Mouse (Mus musculus) hindbrain, embryonic 12.5 days (tissue): ENCODE results near the gene Cgnl1. TPM values are rescaled to one million over a fixed set of nuclear protein-coding genes. Genes with fewer than 3 reads are reported as not detected.

Experiments
- ATAC-seq: fragments of 200-750 bp; cut with Nextera tagmentation; 2 replicates; pipeline ENCODE4 v1.8.0; 2017; ENCODE audit warnings: moderate TSS enrichment; ENCODE audit not compliant: low FRiP score
- H3K27ac ChIP-seq: fragments of 300-500 bp; sonication (generic); 2 replicates; pipeline ENCODE4 v1.5.1; 2016; ENCODE audit warnings: mild to moderate bottlenecking
- H3K27me3 ChIP-seq: fragments of 300-500 bp; sonication (generic); 2 replicates; pipeline ENCODE4 v1.6.1; 2016; ENCODE audit warnings: mild to moderate bottlenecking
- H3K36me3 ChIP-seq: fragments of 300-500 bp; sonication (generic); 2 replicates; pipeline ENCODE4 v1.6.1; 2016; ENCODE audit warnings: mild to moderate bottlenecking
- H3K4me1 ChIP-seq: fragments of 300-500 bp; sonication (generic); 2 replicates; pipeline ENCODE4 v1.6.1; 2016
- H3K4me2 ChIP-seq: fragments of 300-500 bp; sonication (generic); replicated peaks from 2 replicates; pipeline ENCODE4 v1.6.1; 2016; ENCODE audit warnings: mild to moderate bottlenecking
- H3K4me3 ChIP-seq: fragments of 300-500 bp; sonication (generic); 2 replicates; pipeline ENCODE4 v1.5.1; 2016; ENCODE audit warnings: mild to moderate bottlenecking
- H3K9ac ChIP-seq: fragments of 300-500 bp; sonication (generic); 2 replicates; pipeline ENCODE4 v1.6.1; 2016; ENCODE audit warnings: mild to moderate bottlenecking, moderate library complexity
- H3K9me3 ChIP-seq: fragments of 300-500 bp; sonication (generic); replicated peaks from 2 replicates; pipeline ENCODE4 v1.6.1; 2016; ENCODE audit warnings: mild to moderate bottlenecking
- WGBS: fragments of 180-500 bp; shearing (Covaris S2); methylation state at CpG from one replicate; pipeline ENCODE4 v1.1.7; 2016; 5-methylcytosine and 5-hydroxymethylcytosine counted together
- polyA plus RNA-seq: library from polyadenylated mRNA; unstranded; fragments of >200 nt; fragmentation: Nextera tagmentation; extraction: Ambion mirVana; gene quantifications from 2 replicates; pipeline ENCODE4 v1.2.1, GENCODE M21; 2016

The Cgnl1 gene
- polyA plus RNA-seq, 1 experiment from 2014 or later, result 7.1 TPM

DNA sequence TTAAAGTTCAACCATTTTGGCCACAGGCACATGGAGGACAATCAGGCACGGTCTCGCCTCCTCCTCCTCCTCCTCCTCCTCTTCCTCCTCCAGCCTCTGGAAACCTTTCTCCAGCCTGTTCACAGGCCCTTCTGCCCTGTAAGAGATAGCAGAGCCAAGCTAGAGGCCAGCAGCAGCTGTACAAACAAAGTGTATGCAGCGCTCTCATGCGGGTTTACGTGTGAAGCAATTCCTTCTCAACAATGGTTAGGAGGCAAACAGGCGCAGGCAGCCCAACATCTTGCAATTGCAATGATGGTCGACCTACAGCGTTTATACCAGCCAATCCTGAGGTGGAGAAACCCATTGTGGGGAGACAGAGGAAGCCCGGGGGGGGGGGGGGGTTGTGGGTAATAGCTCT lies 110.9 kb downstream of the Cgnl1 start:
- peaks cover 12% of the 10 kb centered on the region for H3K4me1 ChIP-seq
- H3K9me3 ChIP-seq, result no peaks in the 10 kb centered on the region; the same call in 1 of the 2 replicates
- no peak overlapping the region for H3K4me2 ChIP-seq
- 58% methylated on average over 9 of the region's 9 CpGs for WGBS
- no peaks in the 10 kb centered on the region for H3K36me3 ChIP-seq
- H3K27ac ChIP-seq, result no peak overlapping the region
- H3K27me3 ChIP-seq, result no peaks in the 10 kb centered on the region
- no peak overlapping the region for H3K9ac ChIP-seq
- ATAC-seq, result no peak
- no peak overlapping the region for H3K4me3 ChIP-seq

- H3K4me3 ChIP-seq, result no peak overlapping the region
- WGBS, result 47% methylated on average over 5 of the region's 5 CpGs
- no peaks in the 10 kb centered on the region for H3K27me3 ChIP-seq
- peaks cover 12% of the 10 kb centered on the region for H3K4me1 ChIP-seq
- no peak for ATAC-seq
- H3K36me3 ChIP-seq, result no peaks in the 10 kb centered on the region
- H3K9ac ChIP-seq, result no peak overlapping the region
- H3K4me2 ChIP-seq, result no peak overlapping the region
- no peaks in the 10 kb centered on the region; the same call in 1 of the 2 replicates for H3K9me3 ChIP-seq
- H3K27ac ChIP-seq, result no peak overlapping the region
These were observed 111.7 kb downstream of the Cgnl1 start for GRCm38 (mm10) chr9:71659681-71660080.

DNA sequence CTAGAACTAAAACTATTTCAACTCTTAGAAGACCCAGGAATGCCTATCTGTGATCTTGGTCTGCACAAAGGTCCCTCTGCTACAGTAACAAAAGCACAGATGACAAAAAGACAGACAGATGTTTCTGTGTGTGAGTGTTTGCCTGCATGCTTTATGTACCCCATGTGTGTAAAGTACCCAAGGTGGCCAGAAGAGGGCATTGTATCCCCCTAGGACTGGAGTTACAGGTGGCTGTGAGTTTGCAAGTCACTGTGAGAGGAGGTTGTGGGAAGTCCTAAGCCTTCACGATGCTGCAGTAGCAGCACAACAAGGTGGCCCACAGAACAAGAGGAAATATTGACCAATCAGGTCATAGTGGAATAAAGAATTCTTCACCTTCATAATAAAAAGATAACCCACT lies 114.2 kb downstream of the Cgnl1 start:
- Histone ChIP-seq H3K4me3 (no peak overlapping the region), H3K4me2 (no peak overlapping the region), H3K27ac (no peak overlapping the region), H3K9ac (no peak overlapping the region), H3K36me3 (no peaks in the 10 kb centered on the region), H3K27me3 (no peaks in the 10 kb centered on the region), H3K9me3 (no peaks in the 10 kb centered on the region; the same call in 1 of the 2 replicates), H3K4me1 (peaks cover 9% of the 10 kb centered on the region)
- ATAC-seq, result no peak
- WGBS, result 96% methylated on average over 1 of the region's 1 CpGs

DNA sequence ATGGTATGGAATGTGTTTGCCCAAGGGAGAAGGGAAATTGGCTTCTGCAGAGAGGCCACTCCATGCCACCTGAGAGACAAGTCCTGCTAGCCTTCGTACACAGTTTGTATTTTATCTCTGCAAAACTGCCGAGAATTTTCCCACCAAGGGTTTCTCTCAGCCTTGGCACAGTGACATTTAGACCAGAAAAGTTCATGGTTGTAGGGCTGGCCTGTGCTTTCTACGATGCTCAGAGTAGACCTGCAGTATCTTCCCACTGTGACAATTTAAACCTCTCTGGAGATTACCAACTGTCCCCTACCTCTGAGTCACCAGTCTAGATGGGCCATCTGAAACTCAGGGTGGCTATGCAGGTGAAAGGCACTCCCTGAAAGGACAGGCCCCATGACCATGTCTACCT lies 116.5 kb downstream of the Cgnl1 start:
- Histone ChIP-seq H3K4me2 (no peak overlapping the region), H3K27ac (no peak overlapping the region), H3K4me3 (no peak overlapping the region), H3K9me3 (no peaks in the 10 kb centered on the region; the same call in 1 of the 2 replicates), H3K9ac (no peak overlapping the region), H3K36me3 (no peaks in the 10 kb centered on the region), H3K4me1 (peaks cover 3% of the 10 kb centered on the region; the same call in 1 of the 2 replicates), H3K27me3 (no peaks in the 10 kb centered on the region)
- WGBS, result 83% methylated on average over 3 of the region's 3 CpGs
- no peak for ATAC-seq

DNA sequence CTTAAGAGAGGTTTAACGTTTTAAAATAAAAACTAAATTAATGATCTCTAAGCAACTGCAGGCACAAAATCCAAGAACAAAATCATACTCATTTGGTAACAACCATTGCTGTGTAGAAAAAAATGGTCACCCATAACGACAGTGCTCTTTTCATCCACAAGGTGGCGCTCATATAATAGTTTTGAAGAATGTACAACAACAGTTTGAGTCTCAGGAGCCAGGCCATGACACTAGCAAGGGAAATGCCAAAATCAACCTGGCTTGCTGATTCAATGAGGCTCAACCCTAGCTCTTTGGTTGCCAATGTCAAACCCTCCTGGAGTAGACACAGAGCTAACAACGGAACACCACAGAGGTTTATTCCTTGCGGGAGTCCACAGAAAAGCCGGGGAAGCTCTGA lies 125.3 kb downstream of the Cgnl1 start:
- H3K27ac ChIP-seq, result no peak overlapping the region
- no peaks in the 10 kb centered on the region for H3K9me3 ChIP-seq
- no peak overlapping the region for H3K9ac ChIP-seq
- H3K4me3 ChIP-seq, result no peak overlapping the region
- no peak for ATAC-seq
- H3K4me2 ChIP-seq, result no peak overlapping the region
- H3K4me1 ChIP-seq, result no peaks in the 10 kb centered on the region
- H3K27me3 ChIP-seq, result no peaks in the 10 kb centered on the region
- H3K36me3 ChIP-seq, result no peaks in the 10 kb centered on the region
- WGBS, result 38% methylated on average over 6 of the region's 6 CpGs

DNA sequence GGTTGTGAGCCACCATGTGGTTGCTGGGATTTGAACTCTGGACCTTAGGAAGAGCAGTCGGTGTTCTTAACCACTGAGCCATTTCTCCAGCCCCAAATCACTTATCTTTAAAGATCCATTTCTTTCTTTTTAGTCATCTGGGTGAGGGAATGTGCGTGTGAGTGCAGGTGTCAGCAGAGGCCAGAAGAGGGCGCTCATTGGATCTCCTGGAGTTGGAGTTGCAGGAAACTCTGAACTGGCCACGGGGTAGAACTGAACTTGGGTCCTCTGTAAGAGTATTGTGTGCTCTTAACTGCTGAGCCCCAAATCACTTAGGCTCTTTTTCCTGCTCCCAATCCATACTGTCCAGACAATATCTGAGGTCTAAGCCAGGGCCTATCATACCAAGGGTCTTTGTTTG lies 127.8 kb downstream of the Cgnl1 start:
- no peak overlapping the region for H3K4me3 ChIP-seq
- WGBS, result 95% methylated on average over 4 of the region's 4 CpGs
- H3K4me1 ChIP-seq, result no peaks in the 10 kb centered on the region
- H3K9me3 ChIP-seq, result no peaks in the 10 kb centered on the region
- ATAC-seq, result no peak
- H3K36me3 ChIP-seq, result no peaks in the 10 kb centered on the region
- no peak overlapping the region for H3K27ac ChIP-seq
- H3K4me2 ChIP-seq, result no peak overlapping the region
- no peaks in the 10 kb centered on the region for H3K27me3 ChIP-seq
- H3K9ac ChIP-seq, result no peak overlapping the region

GRCm38 (mm10) chr9:71642270-71642669 lies 129.1 kb downstream of the Cgnl1 start:
- no peak overlapping the region for H3K9ac ChIP-seq
- 92% methylated on average over 3 of the region's 3 CpGs for WGBS
- H3K27me3 ChIP-seq, result no peaks in the 10 kb centered on the region
- no peak overlapping the region for H3K27ac ChIP-seq
- no peaks in the 10 kb centered on the region for H3K4me1 ChIP-seq
- no peak overlapping the region for H3K4me3 ChIP-seq
- H3K9me3 ChIP-seq, result no peaks in the 10 kb centered on the region
- no peaks in the 10 kb centered on the region for H3K36me3 ChIP-seq
- no peak overlapping the region for H3K4me2 ChIP-seq
- ATAC-seq, result no peak

DNA sequence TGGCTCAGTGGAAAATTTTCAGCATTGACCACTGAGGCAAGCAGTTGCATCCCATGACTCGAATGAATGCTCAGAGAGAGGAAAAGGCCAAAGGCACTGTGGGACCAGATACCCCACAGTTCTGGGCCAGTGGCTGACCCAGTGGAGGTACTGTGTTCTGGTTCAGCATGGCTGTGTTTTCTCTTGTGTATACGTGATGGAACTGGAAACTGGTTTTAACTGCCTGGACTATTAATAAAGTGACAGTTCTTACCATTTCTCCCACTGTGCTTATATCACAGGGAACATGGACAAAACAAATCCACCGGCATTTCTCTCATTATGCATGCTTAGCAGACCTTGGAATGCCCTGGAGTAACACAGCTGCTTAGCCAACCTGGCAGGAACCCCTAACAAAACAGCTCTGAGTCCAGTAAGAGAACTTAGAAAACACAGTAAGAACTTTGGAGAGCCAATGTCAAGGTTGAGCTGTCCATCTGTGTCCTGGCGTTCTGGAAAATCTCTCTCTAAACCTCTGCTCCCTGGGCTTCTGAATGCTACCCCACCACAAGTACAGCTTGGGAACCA lies 131.0 kb downstream of the Cgnl1 start:
- Histone ChIP-seq H3K27me3 (no peaks in the 10 kb centered on the region), H3K9ac (no peak overlapping the region), H3K4me2 (no peak overlapping the region), H3K27ac (no peak overlapping the region), H3K4me1 (peaks cover 11% of the 10 kb centered on the region), H3K36me3 (no peaks in the 10 kb centered on the region), H3K9me3 (no peaks in the 10 kb centered on the region), H3K4me3 (no peak overlapping the region)
- ATAC-seq, result no peak
- 81% methylated on average over 4 of the region's 4 CpGs for WGBS

- ATAC-seq, result no peak
- H3K36me3 ChIP-seq, result no peaks in the 10 kb centered on the region
- WGBS, result 69% methylated on average over 11 of the region's 11 CpGs
- no peaks in the 10 kb centered on the region for H3K27me3 ChIP-seq
- no peaks in the 10 kb centered on the region for H3K9me3 ChIP-seq
- H3K4me1 ChIP-seq, result peaks cover 11% of the 10 kb centered on the region
- H3K4me2 ChIP-seq, result no peak overlapping the region
- H3K4me3 ChIP-seq, result no peak overlapping the region
- H3K9ac ChIP-seq, result no peak overlapping the region
- H3K27ac ChIP-seq, result no peak overlapping the region
These were observed 133.2 kb downstream of the Cgnl1 start for GRCm38 (mm10) chr9:71638198-71638597.

GRCm38 (mm10) chr9:71636854-71637253 lies 134.5 kb downstream of the Cgnl1 start:
- ATAC-seq, result no peak
- Histone ChIP-seq H3K36me3 (no peaks in the 10 kb centered on the region), H3K4me2 (no peak overlapping the region), H3K27me3 (no peaks in the 10 kb centered on the region), H3K9ac (no peak overlapping the region), H3K4me3 (no peak overlapping the region), H3K9me3 (no peaks in the 10 kb centered on the region), H3K27ac (no peak overlapping the region), H3K4me1 (peaks cover 11% of the 10 kb centered on the region)
- WGBS, result 77% methylated on average over 1 of the region's 1 CpGs

DNA sequence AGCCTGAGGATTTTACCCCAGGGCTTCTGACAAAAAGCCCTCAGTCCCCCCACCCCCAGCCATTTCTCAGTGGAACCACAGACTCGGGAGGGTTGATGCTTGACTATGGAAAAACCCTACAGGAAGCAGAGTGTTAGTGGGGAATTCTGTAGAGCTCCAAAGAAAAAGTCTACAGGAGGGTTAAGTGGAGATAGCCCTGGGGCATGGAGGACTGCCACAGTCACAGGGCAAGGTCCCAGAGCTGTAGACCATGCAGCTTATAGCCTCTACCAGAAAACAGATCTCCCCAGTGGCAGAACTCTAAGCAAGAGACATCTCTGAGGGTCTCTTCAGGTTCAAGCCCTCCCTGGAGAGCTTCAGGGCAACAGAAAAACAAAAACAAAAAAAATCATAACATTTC lies 135.8 kb downstream of the Cgnl1 start:
- Histone ChIP-seq H3K4me3 (no peak overlapping the region), H3K27ac (no peak overlapping the region), H3K4me1 (peaks cover 11% of the 10 kb centered on the region), H3K36me3 (no peaks in the 10 kb centered on the region), H3K9ac (no peak overlapping the region), H3K4me2 (no peak overlapping the region), H3K27me3 (no peaks in the 10 kb centered on the region), H3K9me3 (no peaks in the 10 kb centered on the region)
- 75% methylated on average over 1 of the region's 1 CpGs for WGBS
- ATAC-seq, result no peak

DNA sequence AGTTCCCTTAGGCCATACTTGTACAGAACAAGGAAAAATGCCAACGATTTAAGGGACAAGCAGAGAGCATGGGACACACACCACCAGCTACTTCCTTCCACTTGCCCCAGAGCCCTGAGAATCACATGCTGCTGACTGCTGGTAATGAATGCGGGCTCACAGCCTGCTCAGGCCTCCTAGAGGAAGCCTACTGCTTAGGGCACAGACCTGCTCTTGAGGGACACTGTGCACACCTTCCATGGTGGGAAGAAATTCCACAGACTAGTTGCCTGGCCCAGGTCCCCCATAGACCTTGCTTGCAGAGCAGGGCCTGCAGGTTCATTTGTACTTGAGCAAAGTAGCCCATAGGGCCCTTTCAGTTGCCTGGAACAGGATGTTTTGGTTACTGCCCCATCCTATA lies 136.5 kb downstream of the Cgnl1 start:
- 91% methylated on average over 2 of the region's 2 CpGs for WGBS
- no peak overlapping the region for H3K27ac ChIP-seq
- H3K9ac ChIP-seq, result no peak overlapping the region
- H3K27me3 ChIP-seq, result no peaks in the 10 kb centered on the region
- H3K36me3 ChIP-seq, result no peaks in the 10 kb centered on the region
- peaks cover 11% of the 10 kb centered on the region for H3K4me1 ChIP-seq
- no peak overlapping the region for H3K4me3 ChIP-seq
- no peaks in the 10 kb centered on the region for H3K9me3 ChIP-seq
- no peak for ATAC-seq
- H3K4me2 ChIP-seq, result no peak overlapping the region

DNA sequence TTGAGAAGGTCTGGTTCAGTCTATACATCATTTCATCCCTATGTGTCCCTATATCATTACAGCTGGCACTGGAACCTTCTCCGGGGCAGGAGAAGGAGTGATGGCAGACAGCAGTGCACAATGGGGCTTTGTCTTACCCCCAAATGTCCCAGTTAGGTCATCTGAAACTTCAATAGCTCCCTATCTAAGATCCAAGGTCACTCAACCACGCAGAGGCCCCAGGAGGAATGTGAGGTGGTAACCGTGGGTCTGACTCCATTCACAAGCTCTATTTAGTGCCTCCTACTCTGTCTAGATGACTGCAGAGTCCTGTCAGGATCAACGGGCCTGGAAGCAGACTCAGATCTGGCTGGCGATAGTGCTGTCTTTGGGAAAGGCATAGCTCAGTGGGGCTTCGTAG lies 142.5 kb downstream of the Cgnl1 start:
- no peaks in the 10 kb centered on the region for H3K9me3 ChIP-seq
- H3K4me1 ChIP-seq, result peaks cover 5% of the 10 kb centered on the region; the same call in 1 of the 2 replicates
- H3K4me2 ChIP-seq, result no peak overlapping the region
- no peak overlapping the region for H3K4me3 ChIP-seq
- 50% methylated on average over 6 of the region's 6 CpGs for WGBS
- no peak overlapping the region for H3K9ac ChIP-seq
- ATAC-seq, result no peak
- H3K27me3 ChIP-seq, result no peaks in the 10 kb centered on the region
- no peaks in the 10 kb centered on the region for H3K36me3 ChIP-seq
- no peak overlapping the region for H3K27ac ChIP-seq
